Mouse (Mus musculus): ENCODE measurements at regions not wholly inside any gene's neighbourhood (a gene's known extent, or its start where the extent isn't known, plus 50 kb on each side); places are given as distances from the start of the nearest gene placed in this dataset.
"Not testable (repeated sequence)": the region's sequence is repeated elsewhere in the genome, so short reads cannot be mapped to it uniquely, and the experiment has no call there.

- no peak overlapping the region for H3K27ac ChIP-seq (replicated peaks)
- no peak for DNase-seq (ENCODE audit: low spot score)
- no peaks in the 10 kb centered on the region for H3K4me1 ChIP-seq
- no peaks in the 10 kb centered on the region for H3K36me3 ChIP-seq
- WGBS: 88% methylated on average over 7 of the region's 7 CpGs
- H3K4me3 ChIP-seq: no peak overlapping the region
- no peaks in the 10 kb centered on the region for H3K27me3 ChIP-seq (ENCODE audit: low read depth, poor library complexity, severe bottlenecking)
- peaks cover 13% of the 10 kb centered on the region for H3K9me3 ChIP-seq (replicated peaks)
Observed at GRCm38 (mm10) chr1:88790674-88791073, 88.7 kb upstream of the Arl4c start.

- Histone ChIP-seq H3K4me3 (no peak overlapping the region), H3K9me3 (replicated peaks) (peaks cover 10% of the 10 kb centered on the region), H3K27me3 (ENCODE audit: low read depth, poor library complexity, severe bottlenecking) (no peaks in the 10 kb centered on the region), H3K27ac (replicated peaks) (no peak overlapping the region), H3K36me3 (no peaks in the 10 kb centered on the region), H3K4me1 (peaks cover 21% of the 10 kb centered on the region)
- WGBS: 88% methylated on average over 10 of the region's 10 CpGs
- no peak for DNase-seq (ENCODE audit: low spot score)
Observed at GRCm38 (mm10) chr1:88794926-88795325, 92.9 kb upstream of the Arl4c start.

DNA sequence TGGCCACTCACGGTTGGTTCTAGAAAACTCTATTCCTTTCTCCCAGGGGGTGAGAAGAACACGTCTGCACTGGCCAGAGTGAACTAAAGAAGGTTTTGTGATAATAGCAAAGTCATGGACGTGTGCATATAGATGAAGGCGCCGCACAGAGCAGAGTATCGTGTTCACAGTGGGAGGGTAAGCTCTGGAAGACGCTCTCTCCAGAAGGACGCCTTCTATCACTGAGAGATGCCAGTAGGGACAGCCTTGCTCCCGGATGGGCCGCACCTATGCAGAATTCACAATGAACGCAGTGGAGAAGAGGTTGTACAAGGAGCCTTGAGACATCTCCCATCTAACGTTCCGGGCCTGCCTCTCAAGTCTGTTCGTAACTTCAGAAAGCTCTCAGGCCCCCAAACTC lies 96.5 kb upstream of the Arl4c start:
- H3K27ac ChIP-seq (replicated peaks): peak overlapping the region; percentile 76
- no peaks in the 10 kb centered on the region for H3K36me3 ChIP-seq
- WGBS: 71% methylated on average over 14 of the region's 14 CpGs
- peak; percentile 34 for DNase-seq (ENCODE audit: low spot score)
- H3K4me3 ChIP-seq: no peak overlapping the region
- H3K27me3 ChIP-seq (ENCODE audit: low read depth, poor library complexity, severe bottlenecking): no peaks in the 10 kb centered on the region; the same call in 1 of the 2 replicates
- peaks cover 16% of the 10 kb centered on the region for H3K9me3 ChIP-seq (replicated peaks)
- H3K4me1 ChIP-seq: peaks cover 32% of the 10 kb centered on the region

GRCm38 (mm10) chr1:88798874-88799273 lies 96.9 kb upstream of the Arl4c start:
- DNase-seq (ENCODE audit: low spot score): peak; percentile 16
- Histone ChIP-seq H3K4me1 (peaks cover 32% of the 10 kb centered on the region), H3K36me3 (no peaks in the 10 kb centered on the region), H3K27me3 (ENCODE audit: low read depth, poor library complexity, severe bottlenecking) (no peaks in the 10 kb centered on the region; the same call in 1 of the 2 replicates), H3K27ac (replicated peaks) (peak overlapping the region; percentile 76), H3K9me3 (replicated peaks) (peaks cover 17% of the 10 kb centered on the region), H3K4me3 (no peak overlapping the region)
- 44% methylated on average over 8 of the region's 8 CpGs for WGBS

DNA sequence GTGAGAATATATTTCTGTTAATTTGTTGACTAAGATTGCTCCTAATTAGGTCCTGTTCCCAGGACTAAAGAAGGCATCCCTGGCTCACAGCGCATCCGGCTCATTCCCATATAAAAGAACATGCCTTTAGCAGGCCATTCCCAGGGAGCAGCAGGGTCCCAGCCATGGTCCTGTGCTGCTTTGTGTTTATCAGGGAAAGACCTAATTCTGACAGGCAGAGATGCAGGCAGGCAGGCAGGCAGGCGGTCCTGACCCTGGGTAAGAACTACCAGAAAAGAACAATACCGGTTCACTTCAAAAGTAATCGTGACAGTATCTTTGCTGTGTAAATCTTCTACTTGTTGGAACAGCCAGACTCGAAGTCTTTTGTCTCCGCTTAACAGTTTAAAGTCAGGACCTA lies 97.3 kb upstream of the Arl4c start:
- peak; percentile 56 for DNase-seq (ENCODE audit: low spot score)
- H3K27me3 ChIP-seq (ENCODE audit: low read depth, poor library complexity, severe bottlenecking): no peaks in the 10 kb centered on the region; the same call in 1 of the 2 replicates
- H3K9me3 ChIP-seq (replicated peaks): peaks cover 17% of the 10 kb centered on the region
- no peak overlapping the region for H3K4me3 ChIP-seq
- peaks cover 32% of the 10 kb centered on the region for H3K4me1 ChIP-seq
- H3K27ac ChIP-seq (replicated peaks): peak overlapping the region; percentile 76
- H3K36me3 ChIP-seq: no peaks in the 10 kb centered on the region
- WGBS: 18% methylated on average over 7 of the region's 7 CpGs

DNA sequence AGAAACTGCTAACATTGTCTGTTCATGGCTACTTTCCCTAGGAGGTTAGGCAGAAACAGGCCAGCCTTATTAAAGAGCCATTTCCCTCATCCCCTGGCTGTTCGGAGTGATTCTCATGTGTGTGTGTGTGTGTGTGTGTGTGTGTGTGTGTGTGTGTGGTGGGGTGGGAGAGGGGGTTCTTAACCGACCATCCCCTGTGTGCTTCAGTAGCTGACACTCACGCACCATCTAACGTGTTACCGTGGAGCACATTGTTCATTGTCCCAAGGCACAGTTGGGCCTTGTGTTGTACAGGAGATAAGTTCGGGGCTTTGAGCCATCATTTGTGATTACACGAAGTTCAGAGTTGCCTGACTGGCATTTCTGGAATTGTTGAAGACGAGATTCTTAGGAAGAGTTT lies 97.8 kb upstream of the Arl4c start:
- WGBS: 51% methylated on average over 8 of the region's 8 CpGs
- peak; percentile 35 for DNase-seq (ENCODE audit: low spot score)
- Histone ChIP-seq H3K27me3 (ENCODE audit: low read depth, poor library complexity, severe bottlenecking) (no peaks in the 10 kb centered on the region; the same call in 1 of the 2 replicates), H3K4me1 (peaks cover 32% of the 10 kb centered on the region), H3K4me3 (no peak overlapping the region), H3K27ac (replicated peaks) (peak overlapping the region; percentile 76), H3K36me3 (no peaks in the 10 kb centered on the region), H3K9me3 (replicated peaks) (peaks cover 17% of the 10 kb centered on the region)

GRCm38 (mm10) chr1:88800411-88800810 lies 98.4 kb upstream of the Arl4c start:
- Histone ChIP-seq H3K27ac (replicated peaks) (peak overlapping the region; percentile 76), H3K36me3 (no peaks in the 10 kb centered on the region), H3K9me3 (replicated peaks) (peaks cover 12% of the 10 kb centered on the region), H3K4me3 (no peak overlapping the region), H3K27me3 (ENCODE audit: low read depth, poor library complexity, severe bottlenecking) (no peaks in the 10 kb centered on the region; the same call in 1 of the 2 replicates), H3K4me1 (peaks cover 32% of the 10 kb centered on the region)
- WGBS: 71% methylated on average over 5 of the region's 5 CpGs
- DNase-seq (ENCODE audit: low spot score): no peak

DNA sequence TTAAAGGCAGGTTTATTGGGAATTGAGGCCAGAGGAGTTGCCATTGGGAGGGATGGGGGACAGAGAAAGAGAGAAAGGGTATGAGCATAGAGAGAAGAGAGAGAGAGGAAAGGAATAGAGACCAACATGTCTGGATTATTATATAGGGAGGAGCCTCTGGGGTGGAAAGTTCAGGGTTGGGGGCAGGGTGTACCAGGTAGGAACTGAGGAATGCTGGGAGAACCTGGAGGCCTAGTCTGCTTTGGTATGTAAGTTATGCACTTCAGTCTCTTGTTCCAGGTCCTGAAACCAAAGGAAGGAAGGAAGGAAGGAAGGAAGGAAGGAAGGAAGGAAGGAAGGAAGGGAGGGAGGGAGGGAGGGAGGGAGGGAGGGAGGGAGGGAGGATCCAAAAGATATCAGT lies 99.1 kb upstream of the Arl4c start:
- not testable (repeated sequence) for H3K27me3 ChIP-seq (ENCODE audit: low read depth, poor library complexity, severe bottlenecking); H3K9me3 ChIP-seq (replicated peaks); H3K36me3 ChIP-seq; DNase-seq (ENCODE audit: low spot score); H3K4me3 ChIP-seq
- 0 out of 2 replicates have a peak overlapping the region, but pooled peaks have one; percentile 76 for H3K27ac ChIP-seq (replicated peaks)
- H3K4me1 ChIP-seq: peaks cover 32% of the 10 kb centered on the region

- H3K27ac ChIP-seq (replicated peaks): no peak overlapping the region
- H3K4me1 ChIP-seq: peaks cover 16% of the 10 kb centered on the region
- H3K9me3 ChIP-seq (replicated peaks): peaks cover 7% of the 10 kb centered on the region; the same call in 1 of the 2 replicates
- no peaks in the 10 kb centered on the region for H3K27me3 ChIP-seq (ENCODE audit: low read depth, poor library complexity, severe bottlenecking)
- DNase-seq (ENCODE audit: low spot score): no peak
- H3K36me3 ChIP-seq: no peaks in the 10 kb centered on the region
- no peak overlapping the region for H3K4me3 ChIP-seq
- 56% methylated on average over 6 of the region's 6 CpGs for WGBS
Observed at GRCm38 (mm10) chr1:88806960-88807359, 104.9 kb upstream of the Arl4c start.

- no peaks in the 10 kb centered on the region for H3K36me3 ChIP-seq
- 91% methylated on average over 6 of the region's 6 CpGs for WGBS
Observed at GRCm38 (mm10) chr1:88807901-88808300, 105.9 kb upstream of the Arl4c start.

GRCm38 (mm10) chr1:88808508-88808907 lies 106.5 kb upstream of the Arl4c start:
- no peak overlapping the region for H3K27ac ChIP-seq (replicated peaks)
- whole genome bisulfite sequencing: 48% methylated on average over 3 of the region's 3 CpGs
- H3K36me3 ChIP-seq: no peaks in the 10 kb centered on the region
- no peaks in the 10 kb centered on the region for H3K27me3 ChIP-seq (ENCODE audit: low read depth, poor library complexity, severe bottlenecking)
- H3K4me1 ChIP-seq: peaks cover 24% of the 10 kb centered on the region
- no peak overlapping the region for H3K4me3 ChIP-seq
- DNase-seq (ENCODE audit: low spot score): no peak
- H3K9me3 ChIP-seq (replicated peaks): peaks cover under 1% of the 10 kb centered on the region; the same call in 1 of the 2 replicates

More at GRCm38 (mm10) chr1:88807901-88808300, 105.9 kb upstream of the Arl4c start:
- DNase-seq (ENCODE audit: low spot score): no peak
- Histone ChIP-seq H3K4me3 (no peak overlapping the region), H3K27ac (replicated peaks) (no peak overlapping the region), H3K27me3 (ENCODE audit: low read depth, poor library complexity, severe bottlenecking) (no peaks in the 10 kb centered on the region), H3K9me3 (replicated peaks) (peaks cover 7% of the 10 kb centered on the region; the same call in 1 of the 2 replicates), H3K4me1 (peaks cover 18% of the 10 kb centered on the region)

DNA sequence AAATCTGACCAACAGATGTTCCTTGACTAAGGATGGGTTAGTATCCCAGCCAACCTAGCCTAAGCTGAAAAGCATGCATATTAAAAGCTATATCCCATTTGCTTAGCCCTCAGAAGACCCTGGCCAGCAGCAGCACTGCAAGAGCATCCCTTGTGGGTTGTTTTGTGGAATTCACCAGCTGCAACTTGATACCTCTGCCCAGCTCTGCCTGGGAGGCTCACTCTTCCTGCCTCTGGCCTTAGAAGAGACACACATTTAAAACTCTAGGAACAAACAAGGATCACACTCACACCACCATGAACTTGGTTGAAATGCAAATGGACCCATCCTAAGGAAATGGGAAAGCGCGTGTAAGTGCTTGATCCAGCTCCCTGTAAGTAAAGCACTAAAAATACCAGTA lies 107.7 kb upstream of the Arl4c start:
- WGBS: 58% methylated on average over 2 of the region's 2 CpGs
- peak overlapping the region; percentile 17; the same call in 1 of the 2 replicates for H3K27ac ChIP-seq (replicated peaks)
- H3K27me3 ChIP-seq (ENCODE audit: low read depth, poor library complexity, severe bottlenecking): no peaks in the 10 kb centered on the region
- peaks cover 35% of the 10 kb centered on the region for H3K4me1 ChIP-seq
- H3K36me3 ChIP-seq: no peaks in the 10 kb centered on the region
- DNase-seq (ENCODE audit: low spot score): peak; percentile 14
- no peak overlapping the region for H3K4me3 ChIP-seq
- H3K9me3 ChIP-seq (replicated peaks): no peaks in the 10 kb centered on the region

DNA sequence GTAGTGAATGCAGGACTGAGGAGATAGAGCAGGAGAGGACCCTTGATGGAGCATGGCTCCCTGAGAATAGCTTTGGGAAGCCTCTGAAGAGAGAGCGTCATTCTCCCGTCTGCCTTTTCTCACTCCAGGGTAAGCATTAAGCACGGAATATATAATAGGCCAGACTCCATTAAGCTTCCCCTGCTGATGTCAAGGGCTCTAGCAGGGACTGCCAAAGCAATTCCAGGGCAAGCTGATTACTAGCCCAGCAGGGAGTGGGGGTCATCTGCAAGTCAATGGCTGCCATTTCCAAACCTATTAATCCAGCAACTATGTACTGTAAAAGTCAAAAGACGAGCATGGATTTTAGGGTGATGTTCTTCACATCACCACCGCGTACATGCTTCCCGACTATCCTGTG lies 111.2 kb upstream of the Arl4c start:
- H3K4me1 ChIP-seq: peaks cover 35% of the 10 kb centered on the region
- no peak overlapping the region for H3K4me3 ChIP-seq
- H3K27me3 ChIP-seq (ENCODE audit: low read depth, poor library complexity, severe bottlenecking): no peaks in the 10 kb centered on the region
- H3K36me3 ChIP-seq: no peaks in the 10 kb centered on the region
- H3K27ac ChIP-seq (replicated peaks): peak overlapping the region; percentile 29
- DNase-seq (ENCODE audit: low spot score): no peak
- no peaks in the 10 kb centered on the region for H3K9me3 ChIP-seq (replicated peaks)
- WGBS: 35% methylated on average over 7 of the region's 7 CpGs

Measured in midbrain, embryonic 10.5 days (tissue).